Mouse (Mus musculus) WW6 (cell line): ENCODE measurements at regions not wholly inside any gene's neighbourhood (a gene's known extent, or its start where the extent isn't known, plus 50 kb on each side); places are given as distances from the start of the nearest gene placed in this dataset.
"Not testable (repeated sequence)": the region's sequence is repeated elsewhere in the genome, so short reads cannot be mapped to it uniquely, and the experiment has no call there.

ENCODE experiments used
- DNase-seq: peaks from one replicate; pipeline ENCODE4 v3.0.0-alpha.2; 2013; ENCODE audit warnings: low read depth, low spot score

DNA sequence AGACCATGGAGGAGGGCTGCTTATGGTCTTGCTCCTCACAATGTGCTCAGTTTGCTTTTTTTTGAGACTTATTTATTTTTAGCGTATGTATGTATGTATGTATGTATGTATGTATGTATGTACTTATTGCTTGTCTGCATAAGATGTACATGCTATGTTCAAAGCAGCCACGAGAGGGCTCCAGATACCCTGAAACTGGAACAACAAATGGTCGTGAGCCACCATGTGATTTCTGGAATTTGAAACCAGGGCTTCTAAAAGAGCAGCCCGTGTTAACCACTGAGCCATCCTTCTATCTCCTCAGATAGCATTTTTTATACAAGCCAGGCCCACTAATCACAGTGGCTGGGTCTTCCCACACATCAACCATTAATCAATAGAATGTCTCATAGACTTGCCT lies 611.2 kb downstream of the 5730507C01Rik start:
- DNase-seq: no peak

DNA sequence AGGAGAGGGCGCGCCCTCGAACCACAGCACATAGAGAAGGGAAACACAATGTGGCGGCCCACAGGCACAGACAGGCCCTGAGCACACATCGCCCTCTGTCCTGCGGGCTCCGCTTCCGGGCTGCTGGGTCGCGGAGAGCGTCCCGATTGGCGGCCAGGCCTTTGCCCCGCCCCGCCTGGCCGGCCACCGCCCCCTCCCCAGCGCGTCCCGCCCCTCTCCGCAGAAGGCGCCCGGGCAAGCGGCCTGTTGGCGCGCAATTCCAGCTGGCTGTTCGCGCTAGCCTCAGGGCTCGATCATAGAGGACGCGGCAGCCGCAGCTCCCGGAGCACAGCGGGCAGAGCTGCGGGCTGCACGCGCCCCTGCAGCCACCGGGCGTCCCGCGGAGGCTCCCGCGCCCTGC lies 661.3 kb downstream of the 5730507C01Rik start:
- DNase-seq: peak; percentile 49

DNA sequence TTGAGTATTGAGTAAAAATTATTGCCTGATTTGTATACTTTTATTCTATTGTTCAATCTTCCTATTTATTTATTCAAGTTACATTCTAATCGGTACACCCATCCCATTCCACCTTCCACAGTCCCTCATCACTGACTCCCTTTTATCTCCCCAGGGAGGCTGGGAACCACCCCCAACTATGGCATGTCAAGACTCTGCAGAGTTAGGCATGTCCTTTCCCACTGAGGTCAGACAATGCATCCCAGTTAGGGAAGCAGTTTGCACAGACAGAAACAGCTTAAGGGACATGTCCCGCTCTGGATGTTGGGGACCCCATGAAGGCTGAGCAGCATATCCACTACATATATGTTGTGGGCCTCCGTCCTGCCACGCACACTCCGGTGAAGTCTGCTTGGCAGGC lies 678.1 kb downstream of the 5730507C01Rik start:
- no peak for DNase-seq

DNA sequence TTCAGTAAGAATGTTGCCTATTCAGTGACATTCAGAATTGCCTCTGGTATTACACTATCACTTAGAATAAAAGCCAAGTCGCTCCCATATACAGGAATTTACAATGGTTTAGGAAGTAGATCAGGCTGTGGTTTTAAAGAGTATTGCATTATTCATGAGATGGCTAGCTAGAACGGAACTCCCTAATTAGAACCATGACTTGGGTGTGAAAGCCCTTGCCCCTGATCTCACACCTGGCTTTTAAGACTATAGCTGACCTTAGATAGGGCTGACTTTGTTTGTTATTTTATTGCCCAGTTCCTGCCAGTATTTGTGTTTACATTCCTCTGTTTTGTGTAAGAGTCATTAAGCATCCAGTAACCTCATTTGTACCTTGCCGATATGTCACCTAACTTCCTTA lies 678.7 kb downstream of the 5730507C01Rik start:
- DNase-seq: not testable (repeated sequence)

DNA sequence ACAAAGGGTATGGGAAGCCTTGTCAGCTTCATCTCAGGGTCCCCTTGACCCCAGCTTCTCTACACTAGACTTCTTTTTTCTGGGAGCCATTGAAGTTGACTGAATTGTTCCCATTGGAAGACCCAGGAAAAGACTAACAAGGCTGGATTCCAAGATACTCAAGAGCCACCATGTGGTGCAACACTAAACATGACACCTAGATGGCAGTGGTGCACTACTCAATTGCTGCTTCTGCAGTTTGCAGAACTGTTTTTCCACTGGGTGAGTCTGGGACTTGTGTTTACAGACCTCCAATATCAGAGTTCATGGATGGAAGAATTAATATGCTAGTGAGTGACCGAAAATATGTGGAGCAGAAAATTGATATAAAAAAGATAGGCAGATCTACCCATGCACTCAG lies 709.7 kb downstream of the 5730507C01Rik start:
- not testable (repeated sequence) for DNase-seq

DNA sequence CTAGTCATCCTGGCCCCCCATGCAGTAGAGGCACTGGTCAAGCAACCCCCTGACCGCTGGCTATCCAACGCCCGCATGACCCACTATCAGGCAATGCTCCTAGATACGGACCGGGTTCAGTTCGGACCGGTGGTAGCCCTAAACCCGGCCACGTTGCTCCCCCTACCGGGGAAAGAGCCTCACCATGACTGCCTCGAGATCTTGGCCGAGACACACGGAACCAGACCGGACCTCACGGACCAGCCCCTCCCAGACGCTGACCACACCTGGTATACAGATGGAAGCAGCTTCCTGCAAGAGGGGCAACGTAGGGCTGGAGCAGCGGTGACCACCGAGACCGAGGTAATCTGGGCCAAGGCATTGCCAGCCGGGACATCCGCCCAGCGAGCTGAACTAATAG lies 707.6 kb upstream of the Gm21863 start:
- not testable (repeated sequence) for DNase-seq

DNA sequence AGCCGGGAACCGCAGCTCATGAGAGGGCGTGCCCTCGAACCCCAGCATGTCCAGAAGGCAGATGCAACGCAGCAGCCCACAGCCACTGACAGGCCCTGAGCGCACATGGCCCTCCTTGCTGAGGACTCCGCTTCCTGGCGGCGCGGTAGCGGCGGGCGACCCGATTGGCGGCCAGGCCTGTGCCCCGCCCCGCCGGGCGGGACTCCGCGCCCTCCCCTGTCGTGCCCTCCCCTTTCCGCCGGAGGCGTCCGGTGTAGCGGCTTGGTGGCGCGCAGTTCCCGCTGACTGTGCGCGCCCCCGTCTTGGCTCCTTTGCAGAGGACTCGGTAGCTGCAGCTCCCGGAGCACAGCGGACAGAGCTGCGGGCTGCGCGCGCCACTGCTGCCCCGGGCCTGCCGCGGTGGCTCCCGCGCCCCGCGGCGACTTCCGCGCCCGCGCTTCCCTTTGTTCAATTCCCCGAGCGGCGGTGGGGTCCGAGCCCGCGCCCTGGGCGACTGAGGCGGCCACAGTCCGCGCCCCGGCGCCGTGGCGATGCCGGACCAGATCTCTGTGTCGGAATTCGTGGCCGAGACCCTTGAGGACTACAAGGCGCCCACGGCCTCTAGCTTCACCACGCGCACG lies 665.9 kb upstream of the Gm21863 start:
- peak; percentile 82 for DNase-seq

DNA sequence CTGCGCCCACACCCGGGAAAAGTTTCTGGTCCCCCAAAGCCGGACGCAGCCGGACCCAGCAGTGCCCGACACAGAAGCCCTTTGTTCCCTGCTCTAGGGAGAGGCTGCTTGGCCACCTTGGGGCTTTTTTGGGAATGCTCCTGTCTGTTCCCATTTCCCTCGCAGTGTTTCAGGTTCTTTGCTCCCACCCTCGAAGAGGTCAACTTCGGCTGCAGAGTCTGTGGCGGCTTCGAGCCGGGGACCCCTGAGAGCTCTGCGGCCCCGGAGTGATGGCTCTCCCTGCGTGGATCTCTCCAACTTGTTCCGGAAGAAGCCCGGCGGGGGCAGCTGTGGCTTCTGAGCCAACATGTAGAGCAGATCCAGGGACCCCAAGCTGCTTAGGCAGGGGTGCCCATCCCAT lies 665.3 kb upstream of the Gm21863 start:
- not testable (repeated sequence) for DNase-seq

DNA sequence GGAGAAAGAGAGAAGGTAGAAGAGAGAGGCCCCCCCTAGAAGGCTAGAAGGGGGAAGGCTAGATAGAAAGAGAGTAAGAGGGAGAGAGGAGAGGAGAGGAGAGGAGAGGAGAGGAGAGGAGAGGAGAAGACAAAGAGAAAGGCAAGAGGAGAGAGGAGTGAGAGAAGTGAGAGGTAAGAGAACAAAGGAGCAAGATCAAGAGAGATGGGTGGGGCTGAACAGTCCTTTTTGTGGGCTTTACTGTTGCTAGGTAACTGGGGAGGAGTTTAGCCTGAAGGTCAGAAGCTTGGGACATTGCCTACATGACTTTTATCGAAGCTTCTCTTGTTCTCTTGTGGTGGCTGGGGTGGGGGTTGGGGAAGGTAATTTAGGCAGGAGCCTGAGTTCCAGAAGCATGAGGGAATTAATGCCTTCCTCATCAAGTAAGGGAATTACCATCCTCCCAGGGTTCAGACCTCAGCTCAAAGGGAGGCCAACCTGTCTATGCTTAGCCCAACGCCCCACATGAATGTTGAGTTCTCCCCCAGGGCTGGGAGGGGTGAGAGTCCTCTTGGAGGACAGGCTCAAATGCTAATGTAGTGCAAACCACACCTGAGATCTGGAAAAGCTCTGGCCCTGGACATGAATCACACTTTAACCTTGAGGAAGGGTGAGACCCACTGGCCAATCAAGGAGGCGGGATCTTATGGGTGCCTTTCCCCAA lies 662.1 kb upstream of the Gm21863 start:
- peak; percentile 47 for DNase-seq
